Mouse (Mus musculus): Measurements from ENCODE around the gene Wnt5b. TPM values are rescaled to one million over a fixed set of nuclear protein-coding genes. Genes with fewer than 3 reads are reported as not detected.

The Wnt5b gene
- polyA plus RNA-seq, 1 experiment from 2014 or later = 4.5 TPM

DNA sequence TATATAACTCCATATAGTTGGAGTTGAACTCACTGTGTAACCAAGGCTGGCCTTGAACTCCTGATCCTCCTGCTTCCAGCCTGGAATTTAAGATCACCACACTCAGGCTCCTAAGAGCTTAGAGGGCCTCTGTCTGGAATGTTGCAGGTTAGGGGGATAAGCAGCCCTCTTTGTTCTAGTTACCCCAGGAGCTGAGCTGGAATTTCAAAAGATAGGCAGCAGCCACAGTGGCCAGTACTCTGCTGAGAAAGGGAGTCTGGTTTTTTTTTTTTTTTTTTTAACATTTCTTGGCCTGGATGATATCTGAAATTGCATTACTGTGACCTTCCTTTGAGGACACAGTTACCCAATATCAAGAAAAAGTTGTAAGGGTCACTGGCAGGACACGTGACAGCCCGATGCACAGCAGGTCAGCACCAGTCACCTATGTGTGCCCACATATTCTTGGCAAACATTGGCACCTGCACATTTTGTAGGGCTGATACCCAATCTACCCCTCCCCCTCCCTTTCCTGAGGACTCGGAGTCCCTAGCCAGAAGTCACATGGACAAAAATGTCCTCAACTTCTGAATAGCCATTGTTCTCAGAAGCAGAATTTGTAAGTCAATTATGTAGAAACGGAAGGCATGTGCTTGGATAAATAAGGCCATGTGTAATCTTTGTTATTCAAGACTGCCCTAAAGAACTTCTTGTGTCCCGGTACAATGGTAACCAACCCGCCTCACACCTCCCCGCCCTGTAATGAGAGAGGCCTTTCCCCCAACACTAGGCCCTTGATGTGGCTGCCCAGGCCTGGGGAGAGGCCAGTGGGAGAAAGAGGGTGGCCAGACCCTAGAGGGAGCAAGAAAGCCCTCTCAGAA lies 125.5 kb downstream of the Wnt5b start:
- Histone ChIP-seq H3K36me3 (ENCODE audit: control insufficient read depth, insufficient read depth, low read length) (no peaks in the 10 kb centered on the region), H3K9me3 (ENCODE audit: control insufficient read depth, low read length) (no peaks in the 10 kb centered on the region), H3K4me3 (ENCODE audit: low read depth, low read length) (no peak overlapping the region), H3K27me3 (ENCODE audit: control insufficient read depth, insufficient read depth, low read length) (no peaks in the 10 kb centered on the region), H3K27ac (replicated peaks) (peak overlapping the region; percentile 84), H3K4me1 (replicated peaks; ENCODE audit: control insufficient read depth, insufficient read depth) (no peaks in the 10 kb centered on the region), H3K9ac (ENCODE audit: low read length) (no peak overlapping the region), H3K4me2 (replicated peaks; ENCODE audit: low read depth) (no peak overlapping the region)
- 0 out of 2 replicates have a peak, but pooled peaks have one; percentile 13 for TF ChIP-seq CTCF (IDR thresholded peaks at IDR 0.05; ENCODE audit: low read depth)
- no peak for TF ChIP-seq EP300 (optimal IDR thresholded peaks at IDR 0.05)
- ATAC-seq (ENCODE audit: low FRiP score, low TSS enrichment) (peak; percentile 78), DNase-seq (ENCODE audit: low spot score) (peak; percentile 76)
- WGBS = 45% methylated on average over 7 of the region's 7 CpGs

DNA sequence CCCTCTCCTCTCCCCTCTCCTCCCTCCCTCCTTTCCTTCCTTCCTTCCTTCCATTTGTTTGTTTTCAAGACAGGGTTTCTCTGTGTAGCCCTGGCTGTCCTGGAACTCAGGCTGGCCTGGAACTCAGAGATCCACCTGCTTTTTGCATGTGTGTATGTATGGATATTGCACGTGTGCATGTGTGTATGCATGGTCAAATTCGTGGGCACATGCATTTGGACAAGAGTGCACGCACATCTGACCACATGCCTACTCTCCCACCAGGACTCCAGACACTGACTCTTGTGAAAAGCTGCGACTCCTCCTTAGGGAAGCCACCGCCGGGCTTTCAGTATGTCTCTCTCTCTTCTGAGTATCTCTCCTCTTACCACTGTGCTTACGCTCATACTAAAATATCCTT lies 126.3 kb downstream of the Wnt5b start:
- ATAC-seq (ENCODE audit: low FRiP score, low TSS enrichment) = no peak

DNA sequence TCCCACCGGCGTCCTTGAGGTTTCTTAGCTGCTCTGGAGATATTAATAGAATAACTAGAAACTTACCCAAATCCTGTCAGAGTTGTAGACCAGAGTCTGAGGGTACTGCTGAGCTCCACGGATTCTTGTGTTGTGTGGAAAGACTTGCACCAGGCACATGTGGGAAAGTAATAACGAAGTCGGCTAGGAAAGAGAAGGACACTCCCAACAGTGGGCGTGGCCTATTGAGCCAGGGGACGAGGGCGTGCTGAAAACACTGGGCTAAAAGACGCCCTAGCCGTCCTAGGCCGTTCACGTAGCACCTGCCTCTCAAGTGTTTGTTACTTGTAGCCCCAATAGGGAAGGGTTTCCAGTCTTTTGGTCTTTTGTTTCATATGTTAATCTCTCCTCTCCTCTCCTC lies 126.8 kb downstream of the Wnt5b start, which contains the start of gene Adipor2:
TSS of gene Adipor2 (minus strand) at position 351 of the 400 bp plus-strand sequence.
- peak within 1 kb of the TSS; percentile 70 for H3K27ac ChIP-seq (replicated peaks)
- H3K4me1 ChIP-seq (replicated peaks; ENCODE audit: control insufficient read depth, insufficient read depth) = no peaks in the 10 kb centered on the region
- 7% methylated on average over 12 of the region's 12 CpGs for WGBS
- no peaks in the 10 kb centered on the region for H3K36me3 ChIP-seq (ENCODE audit: control insufficient read depth, insufficient read depth, low read length)
- peak within 1 kb of the TSS; percentile 44 for H3K4me2 ChIP-seq (replicated peaks; ENCODE audit: low read depth)
- H3K9me3 ChIP-seq (ENCODE audit: control insufficient read depth, low read length) = no peaks in the 10 kb centered on the region
- TF ChIP-seq EP300 (optimal IDR thresholded peaks at IDR 0.05) = no peak
- TF ChIP-seq CTCF (IDR thresholded peaks at IDR 0.05; ENCODE audit: low read depth) = no peak
- H3K4me3 ChIP-seq (ENCODE audit: low read depth, low read length) = peak within 1 kb of the TSS; percentile 27
- ATAC-seq (ENCODE audit: low FRiP score, low TSS enrichment) (peak; percentile 61), DNase-seq (ENCODE audit: low spot score) (peak; percentile 91)
- H3K9ac ChIP-seq (ENCODE audit: low read length) = no peak within 1 kb of the TSS
- no peaks in the 10 kb centered on the region for H3K27me3 ChIP-seq (ENCODE audit: control insufficient read depth, insufficient read depth, low read length)

More for the DNA sequence above, 126.3 kb downstream of the Wnt5b start:
- Histone ChIP-seq H3K27ac (replicated peaks) (peak overlapping the region; percentile 45), H3K9ac (ENCODE audit: low read length) (no peak overlapping the region), H3K9me3 (ENCODE audit: control insufficient read depth, low read length) (no peaks in the 10 kb centered on the region), H3K36me3 (ENCODE audit: control insufficient read depth, insufficient read depth, low read length) (no peaks in the 10 kb centered on the region), H3K4me1 (replicated peaks; ENCODE audit: control insufficient read depth, insufficient read depth) (no peaks in the 10 kb centered on the region), H3K4me2 (replicated peaks; ENCODE audit: low read depth) (no peak overlapping the region), H3K4me3 (ENCODE audit: low read depth, low read length) (no peak overlapping the region), H3K27me3 (ENCODE audit: control insufficient read depth, insufficient read depth, low read length) (no peaks in the 10 kb centered on the region)
- TF ChIP-seq EP300 (optimal IDR thresholded peaks at IDR 0.05) (no peak), CTCF (IDR thresholded peaks at IDR 0.05; ENCODE audit: low read depth) (no peak)
- no peak for DNase-seq (ENCODE audit: low spot score)
- 73% methylated on average over 7 of the region's 7 CpGs for WGBS

DNA sequence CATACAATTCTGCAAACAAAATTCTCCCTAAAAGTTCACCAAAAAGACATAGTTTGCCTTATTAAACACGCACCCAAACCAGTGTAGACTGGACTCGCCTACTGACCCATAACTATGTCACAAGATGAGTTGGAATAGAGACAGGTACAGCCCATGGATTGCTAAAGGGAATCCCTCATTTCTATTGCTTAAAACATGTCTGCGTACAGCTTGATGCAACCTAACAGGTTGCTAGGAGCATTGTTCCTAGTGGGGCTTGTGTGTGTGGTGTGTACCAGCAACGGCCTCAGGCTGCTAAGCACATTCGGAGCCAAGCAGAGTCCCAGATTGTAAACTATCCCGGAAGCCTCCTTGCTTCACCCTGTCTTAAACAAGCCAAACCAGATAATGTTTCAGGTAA lies 127.5 kb downstream of the Wnt5b start:
- no peaks in the 10 kb centered on the region for H3K36me3 ChIP-seq (ENCODE audit: control insufficient read depth, insufficient read depth, low read length)
- 42% methylated on average over 6 of the region's 6 CpGs for WGBS
- no peak overlapping the region for H3K9ac ChIP-seq (ENCODE audit: low read length)
- H3K27me3 ChIP-seq (ENCODE audit: control insufficient read depth, insufficient read depth, low read length) = no peaks in the 10 kb centered on the region
- H3K4me2 ChIP-seq (replicated peaks; ENCODE audit: low read depth) = peak overlapping the region; percentile 44
- DNase-seq (ENCODE audit: low spot score) = no peak
- H3K9me3 ChIP-seq (ENCODE audit: control insufficient read depth, low read length) = no peaks in the 10 kb centered on the region
- H3K27ac ChIP-seq (replicated peaks) = peak overlapping the region; percentile 70
- no peaks in the 10 kb centered on the region for H3K4me1 ChIP-seq (replicated peaks; ENCODE audit: control insufficient read depth, insufficient read depth)
- ATAC-seq (ENCODE audit: low FRiP score, low TSS enrichment) = no peak
- H3K4me3 ChIP-seq (ENCODE audit: low read depth, low read length) = peak overlapping the region; percentile 27
- TF ChIP-seq EP300 (optimal IDR thresholded peaks at IDR 0.05) (no peak), CTCF (IDR thresholded peaks at IDR 0.05; ENCODE audit: low read depth) (no peak)

DNA sequence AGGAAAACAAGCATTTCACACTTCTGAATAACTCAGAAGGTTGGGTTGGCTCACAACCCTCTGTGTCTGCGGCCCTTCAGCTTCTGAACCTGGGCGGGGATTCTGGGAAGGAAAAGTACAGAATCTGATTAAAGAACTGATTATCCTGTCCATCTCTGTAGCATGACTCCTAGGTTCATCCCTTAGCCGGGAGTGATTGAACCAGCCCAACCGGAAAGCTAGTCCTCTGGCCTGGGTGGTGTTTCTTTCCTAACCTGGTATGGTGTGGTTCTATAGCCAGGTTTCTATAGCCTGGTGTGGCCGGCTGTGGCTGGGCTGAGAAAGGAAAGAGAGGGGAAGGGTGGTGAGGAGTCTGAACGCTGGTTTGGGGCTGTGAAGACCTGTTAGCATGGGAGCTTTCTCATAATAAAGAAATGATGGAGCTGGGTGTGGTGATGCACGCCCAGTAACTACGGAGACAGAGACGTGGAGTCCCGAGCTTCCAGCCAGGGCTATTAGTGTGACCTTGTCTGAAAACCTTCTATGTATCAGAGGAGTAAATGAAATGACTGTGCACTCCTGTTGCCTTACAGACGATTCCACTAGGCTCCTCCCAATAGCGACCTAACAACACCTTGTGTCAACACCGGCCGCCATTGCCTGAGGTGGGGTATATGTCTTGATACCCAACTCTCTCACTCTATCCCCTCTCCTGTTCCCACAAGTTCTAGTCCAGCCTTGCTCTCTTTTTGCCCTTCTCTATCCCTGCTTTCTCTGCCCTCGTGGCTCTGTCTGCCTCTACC lies 129.7 kb downstream of the Wnt5b start:
- Histone ChIP-seq H3K4me2 (replicated peaks; ENCODE audit: low read depth) (peak overlapping the region; percentile 23), H3K9me3 (ENCODE audit: control insufficient read depth, low read length) (no peaks in the 10 kb centered on the region), H3K27me3 (ENCODE audit: control insufficient read depth, insufficient read depth, low read length) (no peaks in the 10 kb centered on the region), H3K36me3 (ENCODE audit: control insufficient read depth, insufficient read depth, low read length) (no peaks in the 10 kb centered on the region), H3K9ac (ENCODE audit: low read length) (no peak overlapping the region), H3K27ac (replicated peaks) (peak overlapping the region; percentile 84), H3K4me1 (replicated peaks; ENCODE audit: control insufficient read depth, insufficient read depth) (no peaks in the 10 kb centered on the region), H3K4me3 (ENCODE audit: low read depth, low read length) (no peak overlapping the region)
- ATAC-seq (ENCODE audit: low FRiP score, low TSS enrichment) (peak; percentile 63), DNase-seq (ENCODE audit: low spot score) (peak; percentile 59)
- 59% methylated on average over 15 of the region's 15 CpGs for WGBS
- TF ChIP-seq CTCF (IDR thresholded peaks at IDR 0.05; ENCODE audit: low read depth) (no peak), EP300 (optimal IDR thresholded peaks at IDR 0.05) (no peak)
